19 mouse cellular contexts compared by ENCODE assay signal in genomic region chr8:124212148-124212547, GRCm38 (mm10). TPM values are rescaled to one million over a fixed set of nuclear protein-coding genes. Genes with fewer than 3 reads are reported as not detected.
DNase-seq lines count a peak whose midpoint lies in the region; ATAC-seq and TF ChIP-seq lines count a peak whose summit lies in the region.
"Had no signal": no experiment of that assay in that cellular context is flagged by ENCODE, and none has a peak within 500 bp of the region (broad histone marks: within the 10 kb centered on the region; RNA-seq: fewer than 3 reads in every experiment).

No protein-coding gene starts in this region.

- no peak for TF ChIP-seq CTCF in intestine, postnatal 0 days (IDR thresholded peaks at IDR 0.05; ENCODE audit: low read depth)

- peak overlapping the region; percentile 64; the same call in 1 of the 2 replicates for H3K27ac ChIP-seq in heart, embryonic 10.5 days
- H3K27ac ChIP-seq in heart, embryonic 14.5 days (replicated peaks in 1 of 2; ENCODE audit: control insufficient read depth in 1 of 2, insufficient read depth in 1 of 2, low read depth in 2 of 2, low read length in 2 of 2) = peak overlapping the region; percentile 65 to 70
- H3K27ac ChIP-seq in intestine, embryonic 14.5 days (ENCODE audit: low read depth) = peak overlapping the region; percentile 64
- no peak overlapping the region for H3K27ac ChIP-seq in intestine, postnatal 0 days (ENCODE audit: low read depth, low read length)
- peak overlapping the region; percentile 19; the same call in 1 of the 2 replicates for H3K27ac ChIP-seq in intestine, embryonic 15.5 days
- H3K27ac ChIP-seq: embryonic facial prominence, embryonic 13.5 days; forebrain, embryonic 12.5 days; hindbrain, embryonic 15.5 days had no signal

- H3K9ac ChIP-seq in heart, embryonic 14.5 days (ENCODE audit: low read length) = no peak overlapping the region
- H3K9ac ChIP-seq in intestine, embryonic 14.5 days (ENCODE audit: low read length) = no peak overlapping the region
- no peak overlapping the region for H3K9ac ChIP-seq in intestine, postnatal 0 days (ENCODE audit: low read depth, low read length)
- no peak overlapping the region for H3K9ac ChIP-seq in intestine, embryonic 15.5 days
- H3K9ac ChIP-seq: embryonic facial prominence, embryonic 13.5 days; forebrain, embryonic 12.5 days; forebrain, postnatal 0 days; hindbrain, embryonic 15.5 days had no signal

- WGBS in heart, embryonic 10.5 days = 41% methylated on average over 2 of the region's 2 CpGs
- 13% methylated on average over 2 of the region's 2 CpGs for WGBS in heart, embryonic 14.5 days
- WGBS in intestine, embryonic 14.5 days = 19% methylated on average over 2 of the region's 2 CpGs
- WGBS in intestine, postnatal 0 days = 49% methylated on average over 2 of the region's 2 CpGs
- WGBS in intestine, embryonic 15.5 days = 43% methylated on average over 2 of the region's 2 CpGs

- ATAC-seq in heart, embryonic 14.5 days (ENCODE audit: insufficient number of reproducible peaks, insufficient read depth, low FRiP score, low read depth) = no peak
- ATAC-seq in intestine, embryonic 14.5 days (replicated peaks; ENCODE audit: low FRiP score, low TSS enrichment, low read depth) = no peak
- ATAC-seq in intestine, postnatal 0 days = no peak
- ATAC-seq in intestine, embryonic 15.5 days = no peak
- ATAC-seq: forebrain, postnatal 0 days had no signal

- H3K4me3 ChIP-seq in heart, embryonic 10.5 days = no peak overlapping the region
- H3K4me3 ChIP-seq in heart, embryonic 14.5 days (ENCODE audit: control insufficient read depth in 1 of 2, insufficient read depth in 1 of 2, low read depth in 1 of 2, low read length in 2 of 2) = no peak overlapping the region
- H3K4me3 ChIP-seq in intestine, embryonic 14.5 days (ENCODE audit: low read depth, low read length) = no peak overlapping the region
- H3K4me3 ChIP-seq in intestine, postnatal 0 days (ENCODE audit: low read depth, low read length) = no peak overlapping the region
- H3K4me3 ChIP-seq in intestine, embryonic 15.5 days (replicated peaks) = no peak overlapping the region
- H3K4me3 ChIP-seq: embryonic facial prominence, embryonic 13.5 days; forebrain, embryonic 12.5 days; hindbrain, embryonic 15.5 days had no signal

- no peaks in the 10 kb centered on the region for H3K27me3 ChIP-seq in heart, embryonic 10.5 days (ENCODE audit: insufficient read depth, poor library complexity, severe bottlenecking)
- no peaks in the 10 kb centered on the region for H3K27me3 ChIP-seq in heart, embryonic 14.5 days (ENCODE audit: control insufficient read depth, insufficient read depth, low read length)
- H3K27me3 ChIP-seq in intestine, embryonic 14.5 days (replicated peaks; ENCODE audit: control insufficient read depth, insufficient read depth, low read length) = no peaks in the 10 kb centered on the region
- H3K27me3 ChIP-seq in intestine, postnatal 0 days (replicated peaks; ENCODE audit: control insufficient read depth, insufficient read depth, low read length) = no peaks in the 10 kb centered on the region
- H3K27me3 ChIP-seq in intestine, embryonic 15.5 days (replicated peaks) = no peaks in the 10 kb centered on the region
- H3K27me3 ChIP-seq: embryonic facial prominence, embryonic 13.5 days; forebrain, embryonic 12.5 days; hindbrain, embryonic 15.5 days had no signal

- peaks cover 10% of the 10 kb centered on the region for H3K4me1 ChIP-seq in heart, embryonic 10.5 days
- H3K4me1 ChIP-seq in heart, embryonic 14.5 days (ENCODE audit: control insufficient read depth in 2 of 2, insufficient read depth in 2 of 2, low read length in 2 of 2) = peaks cover 4 to 15% of the 10 kb centered on the region in 2 experiments; a peak in 3 of 4 replicates
- H3K4me1 ChIP-seq in intestine, embryonic 14.5 days (replicated peaks; ENCODE audit: control insufficient read depth, insufficient read depth, low read length) = 0 out of 2 replicates have a peak, but pooled peaks cover 5% of the 10 kb centered on the region
- no peaks in the 10 kb centered on the region for H3K4me1 ChIP-seq in intestine, postnatal 0 days (replicated peaks; ENCODE audit: control insufficient read depth, insufficient read depth, low read length)
- no peaks in the 10 kb centered on the region for H3K4me1 ChIP-seq in intestine, embryonic 15.5 days (replicated peaks)
- H3K4me1 ChIP-seq: embryonic facial prominence, embryonic 13.5 days; forebrain, embryonic 12.5 days had no signal

- no peak overlapping the region for H3K4me2 ChIP-seq in heart, embryonic 14.5 days (ENCODE audit: low read length)
- H3K4me2 ChIP-seq in intestine, embryonic 14.5 days (ENCODE audit: low read length) = no peak overlapping the region
- no peak overlapping the region for H3K4me2 ChIP-seq in intestine, postnatal 0 days (replicated peaks; ENCODE audit: low read depth)
- no peak overlapping the region for H3K4me2 ChIP-seq in intestine, embryonic 15.5 days (replicated peaks)
- H3K4me2 ChIP-seq: embryonic facial prominence, embryonic 13.5 days; forebrain, embryonic 12.5 days; hindbrain, embryonic 15.5 days had no signal

- DNase-seq in heart, embryonic 10.5 days (ENCODE audit: low spot score) = no peak
- DNase-seq in heart, adult 8-10 months (ENCODE audit: low spot score) = no peak
- DNase-seq in heart, adult 18-20 months = no peak
- no peak for DNase-seq in intestine, embryonic 14.5 days (ENCODE audit: low spot score)
- DNase-seq in cerebellum, adult 9-11 months = no peak
- DNase-seq: adrenal gland, postnatal 10 days; cerebellum, adult 11-12 months; cerebellum, adult 9-10 months; cerebellum, postnatal 36 days; forebrain, postnatal 0 days; gastrocnemius, postnatal 36 days; heart, adult 11 months; kidney, adult 2 months had no signal

- no peaks in the 10 kb centered on the region for H3K9me3 ChIP-seq in heart, embryonic 10.5 days
- no peaks in the 10 kb centered on the region for H3K9me3 ChIP-seq in heart, embryonic 14.5 days (ENCODE audit: control insufficient read depth, low read length)
- H3K9me3 ChIP-seq in intestine, embryonic 14.5 days (ENCODE audit: control insufficient read depth, low read length) = no peaks in the 10 kb centered on the region
- H3K9me3 ChIP-seq in intestine, postnatal 0 days (ENCODE audit: control insufficient read depth) = no peaks in the 10 kb centered on the region
- H3K9me3 ChIP-seq in intestine, embryonic 15.5 days = no peaks in the 10 kb centered on the region
- H3K9me3 ChIP-seq: embryonic facial prominence, embryonic 13.5 days; forebrain, embryonic 12.5 days; hindbrain, embryonic 15.5 days had no signal

- H3K36me3 ChIP-seq in heart, embryonic 10.5 days = no peaks in the 10 kb centered on the region
- no peaks in the 10 kb centered on the region for H3K36me3 ChIP-seq in heart, embryonic 14.5 days (ENCODE audit: control insufficient read depth, insufficient read depth, low read length)
- no peaks in the 10 kb centered on the region for H3K36me3 ChIP-seq in intestine, embryonic 14.5 days (ENCODE audit: control insufficient read depth, insufficient read depth, low read length)
- H3K36me3 ChIP-seq in intestine, postnatal 0 days (ENCODE audit: control insufficient read depth, insufficient read depth) = no peaks in the 10 kb centered on the region
- H3K36me3 ChIP-seq in intestine, embryonic 15.5 days = no peaks in the 10 kb centered on the region
- H3K36me3 ChIP-seq: embryonic facial prominence, embryonic 13.5 days; forebrain, embryonic 12.5 days; hindbrain, embryonic 15.5 days had no signal

RNA-seq across cellular contexts. Expression of gene Galnt2, which starts 19.0 kb away (rescaled TPM):
- polyA plus RNA-seq in heart, embryonic 10.5 days (2016; fragmentation: Nextera tagmentation; extraction: Ambion mirVana) = 44.7 and 59.3 TPM in 2 replicates
- total RNA-seq in heart, adult 8-10 months (2022) = 10 to 100 TPM; 32.0 to 40.3 (median 33.8) TPM
- polyA plus RNA-seq in heart, embryonic 14.5 days (2014; fragmentation: Nextera tagmentation; extraction: Ambion mirVana) = 58.5 and 60.5 TPM in 2 replicates
- total RNA-seq in heart, adult 18-20 months (2021) = 10 to 100 TPM; 38.2 to 38.7 TPM
- polyA plus RNA-seq in intestine, embryonic 14.5 days (2014; fragmentation: Nextera tagmentation; extraction: Ambion mirVana) = 60.5 and 63.9 TPM in 2 replicates
- polyA plus RNA-seq in intestine, postnatal 0 days (2015; fragmentation: Nextera tagmentation; extraction: Ambion mirVana) = 44.0 and 48.7 TPM in 2 replicates
- polyA plus RNA-seq in intestine, embryonic 15.5 days (2015; fragmentation: Nextera tagmentation; extraction: Ambion mirVana) = 58.8 and 66.9 TPM in 2 replicates
